In the genomic region with DNA sequence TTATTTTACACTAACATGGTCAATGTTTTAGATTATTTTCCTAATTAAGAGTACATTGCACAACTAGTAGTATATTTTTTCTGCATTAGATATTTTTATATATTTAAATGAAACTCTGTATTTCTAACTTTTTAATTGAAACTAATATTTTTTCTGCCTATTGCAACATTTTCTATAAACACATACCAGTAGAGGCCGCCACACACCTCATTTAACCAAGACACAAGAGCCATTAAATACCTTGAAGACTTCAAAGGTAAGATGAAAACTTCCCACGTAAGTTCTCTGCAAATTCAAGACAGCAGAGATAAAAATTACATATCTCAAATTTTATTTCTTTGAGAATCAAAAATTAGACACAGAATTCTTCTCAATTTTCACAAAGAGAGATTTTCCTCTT, we compare ENCODE assay signal across 15 mouse cellular contexts. TPM values are rescaled to one million over a fixed set of nuclear protein-coding genes. Genes with fewer than 3 reads are reported as not detected.
DNase-seq lines count a peak whose midpoint lies in the region; ATAC-seq lines count a peak whose summit lies in the region.
"Had no signal": no experiment of that assay in that cellular context is flagged by ENCODE, and none has a peak within 500 bp of the region (broad histone marks: within the 10 kb centered on the region; RNA-seq: fewer than 3 reads in every experiment).

No protein-coding gene starts in this region.

- ATAC-seq in hindbrain, embryonic 14.5 days (ENCODE audit: low FRiP score) = no peak
- no peak for ATAC-seq in hindbrain, embryonic 16.5 days
- ATAC-seq: lung, postnatal 0 days; midbrain, embryonic 13.5 days had no signal

- 42% methylated on average over 2 of the region's 2 CpGs for WGBS in hindbrain, embryonic 14.5 days
- WGBS in hindbrain, embryonic 16.5 days = 38% methylated on average over 2 of the region's 2 CpGs

- no peaks in the 10 kb centered on the region for H3K9me3 ChIP-seq in hindbrain, embryonic 14.5 days (ENCODE audit: control insufficient read depth, low read length)
- H3K9me3 ChIP-seq in hindbrain, embryonic 16.5 days (ENCODE audit: control insufficient read depth, low read length) = no peaks in the 10 kb centered on the region
- H3K9me3 ChIP-seq: forebrain, embryonic 10.5 days; limb, embryonic 15.5 days; midbrain, embryonic 13.5 days had no signal

- H3K4me3 ChIP-seq in hindbrain, embryonic 14.5 days (replicated peaks; ENCODE audit: low read length) = no peak overlapping the region
- H3K4me3 ChIP-seq in hindbrain, embryonic 16.5 days (ENCODE audit: low read length) = no peak overlapping the region
- H3K4me3 ChIP-seq: forebrain, embryonic 10.5 days; limb, embryonic 15.5 days; midbrain, embryonic 13.5 days had no signal

- intact Hi-C loops in left cerebral cortex, postnatal 4 days (cut with DNase I) = loop anchor here (5.0 kb wide), 1 partner anchor 1655 kb away; no protein-coding TSS in a partner anchor
- intact Hi-C loops in left cerebral cortex, postnatal 10 days (cut with DNase I) = no loop called here

- H3K27me3 ChIP-seq in hindbrain, embryonic 14.5 days (ENCODE audit: control insufficient read depth, insufficient read depth, low read length) = no peaks in the 10 kb centered on the region
- H3K27me3 ChIP-seq in hindbrain, embryonic 16.5 days (replicated peaks; ENCODE audit: control insufficient read depth, insufficient read depth, low read length) = no peaks in the 10 kb centered on the region
- H3K27me3 ChIP-seq: limb, embryonic 15.5 days; midbrain, embryonic 13.5 days had no signal

- no peak overlapping the region for H3K4me2 ChIP-seq in hindbrain, embryonic 14.5 days (replicated peaks)
- no peak overlapping the region for H3K4me2 ChIP-seq in hindbrain, embryonic 16.5 days (ENCODE audit: low read length)
- H3K4me2 ChIP-seq: limb, embryonic 15.5 days; midbrain, embryonic 13.5 days had no signal

- H3K4me1 ChIP-seq in hindbrain, embryonic 14.5 days (replicated peaks; ENCODE audit: control insufficient read depth, insufficient read depth, low read length) = no peaks in the 10 kb centered on the region
- no peaks in the 10 kb centered on the region for H3K4me1 ChIP-seq in hindbrain, embryonic 16.5 days (ENCODE audit: control insufficient read depth, insufficient read depth, low read depth, low read length)
- H3K4me1 ChIP-seq: limb, embryonic 15.5 days had no signal

- H3K9ac ChIP-seq in hindbrain, embryonic 14.5 days = no peak overlapping the region
- no peak overlapping the region for H3K9ac ChIP-seq in hindbrain, embryonic 16.5 days (ENCODE audit: low read depth, low read length)
- H3K9ac ChIP-seq: limb, embryonic 15.5 days; midbrain, embryonic 13.5 days had no signal

- peak; percentile 63 to 66 for DNase-seq in cerebellum, postnatal 10 days
- no peak for DNase-seq in cerebellum, adult 8-10 months
- peak; percentile 43 for DNase-seq in hindbrain, embryonic 14.5 days (ENCODE audit: low spot score)
- peak; percentile 24 for DNase-seq in left cerebral cortex, postnatal 4 days
- no peak for DNase-seq in left cerebral cortex, postnatal 10 days (ENCODE audit: extremely low spot score in 1 of 2, low spot score in 2 of 2)
- DNase-seq in brain, adult 2 months (ENCODE audit: low read depth, low spot score) = peak; percentile 43
- DNase-seq in right cerebral cortex, postnatal 4 days = no peak
- DNase-seq: adrenal gland, postnatal 10 days; gastrocnemius, postnatal 10 days; right cerebral cortex, postnatal 25 days had no signal

- H3K27ac ChIP-seq in hindbrain, embryonic 14.5 days = no peak overlapping the region
- no peak overlapping the region for H3K27ac ChIP-seq in hindbrain, embryonic 16.5 days (ENCODE audit: low read depth, low read length)
- H3K27ac ChIP-seq: forebrain, embryonic 10.5 days; limb, embryonic 15.5 days; midbrain, embryonic 13.5 days had no signal

- no peaks in the 10 kb centered on the region for H3K36me3 ChIP-seq in hindbrain, embryonic 14.5 days (replicated peaks; ENCODE audit: control insufficient read depth, insufficient read depth)
- H3K36me3 ChIP-seq in hindbrain, embryonic 16.5 days (ENCODE audit: control insufficient read depth, insufficient read depth, low read length) = no peaks in the 10 kb centered on the region
- H3K36me3 ChIP-seq: forebrain, embryonic 10.5 days; limb, embryonic 15.5 days; midbrain, embryonic 13.5 days had no signal

RNA-seq across cellular contexts. Expression of a gene that starts 8.2 kb away (rescaled TPM):
- polyA plus RNA-seq in hindbrain, embryonic 14.5 days (2014; fragmentation: Nextera tagmentation; extraction: Ambion mirVana) = 13.7 and 15.4 TPM in 2 replicates
- polyA plus RNA-seq in hindbrain, embryonic 16.5 days (2015; fragmentation: Nextera tagmentation; extraction: Ambion mirVana) = 10.9 and 11.2 TPM in 2 replicates
- 10 to 100 TPM; 33.1 to 33.8 TPM for total RNA-seq in left cerebral cortex, postnatal 4 days (2021)
- 10 to 100 TPM; 30.9 to 36.5 TPM for total RNA-seq in left cerebral cortex, postnatal 10 days (2021)

Comparison
In these comparisons a context has a peak if more than half of its experiments do, and no peak if none do; other contexts are left out.
1. DNase-seq: peak in cerebellum, postnatal 10 days (2 of 2), hindbrain, embryonic 14.5 days (single experiment), left cerebral cortex, postnatal 4 days (single experiment) and brain, adult 2 months (single experiment); none in cerebellum, adult 8-10 months (single experiment), left cerebral cortex, postnatal 10 days (0 of 2) and right cerebral cortex, postnatal 4 days (single experiment).